Mouse (Mus musculus) C2C12 (cell line): ENCODE measurements around the gene Macrod1. TPM values are rescaled to one million over a fixed set of nuclear protein-coding genes. Genes with fewer than 3 reads are reported as not detected.

Experiments used
- H3K27me3 ChIP-seq: one replicate; pipeline ENCODE4 v1.6.1; 2011; ENCODE audit not compliant: control insufficient read depth, insufficient read depth, insufficient read length
- H3K36me3 ChIP-seq: one replicate; pipeline ENCODE4 v1.6.1; 2011; ENCODE audit not compliant: control insufficient read depth, insufficient read depth
- H3K4me3 ChIP-seq: one replicate; pipeline ENCODE4 v1.5.1; 2011; ENCODE audit warnings: mild to moderate bottlenecking, control low read depth; ENCODE audit not compliant: poor library complexity, insufficient read depth, severe bottlenecking
- H3K79me2 ChIP-seq: one replicate; pipeline ENCODE4 v1.6.1; 2011; ENCODE audit not compliant: control insufficient read depth, insufficient read depth
- H3K79me3 ChIP-seq: one replicate; pipeline ENCODE4 v1.6.1; 2011; ENCODE audit warnings: low read depth, control low read depth
- H3ac ChIP-seq: one replicate; pipeline ENCODE3; 2011; ENCODE audit warnings: low read depth; ENCODE audit not compliant: control insufficient read depth, insufficient read length
- CEBPB ChIP-seq: IDR thresholded peaks from one replicate; pipeline ENCODE4 v1.6.1; 2011; ENCODE audit warnings: low read depth, mild to moderate bottlenecking, control low read depth, moderate library complexity
- CTCF ChIP-seq: IDR thresholded peaks from one replicate; pipeline ENCODE4 v1.5.1; 2011; ENCODE audit not compliant: control insufficient read depth, insufficient read depth, insufficient read length
- FOSL1 ChIP-seq: IDR thresholded peaks from one replicate; pipeline ENCODE4 v1.8.0; 2011; ENCODE audit warnings: mild to moderate bottlenecking, low read length; ENCODE audit not compliant: poor library complexity, insufficient read depth, severe bottlenecking
- MAX ChIP-seq: IDR thresholded peaks from one replicate; pipeline ENCODE4 v1.6.1; 2011; ENCODE audit warnings: mild to moderate bottlenecking, control low read depth
- MYOD1 ChIP-seq: IDR thresholded peaks from one replicate; pipeline ENCODE4 v1.6.1; 2011; ENCODE audit warnings: low read depth; ENCODE audit not compliant: control insufficient read depth, insufficient read length
- MYOG ChIP-seq: IDR thresholded peaks from one replicate; pipeline ENCODE4 v1.6.1; 2011; ENCODE audit not compliant: control insufficient read depth, insufficient read length; ENCODE audit errors: extremely low read depth
- USF1 ChIP-seq: IDR thresholded peaks from one replicate; pipeline ENCODE4 v1.6.1; 2011; ENCODE audit warnings: low read depth, mild to moderate bottlenecking, control low read depth, moderate library complexity
- polyA plus RNA-seq: library from polyadenylated mRNA; unstranded; fragments of >200 nt; fragmentation: generic; extraction: Trizol; gene quantifications from one replicate; pipeline ENCODE4 v1.2.1, GENCODE M21; 2012; ENCODE audit warnings: missing spikeins

Gene Macrod1
- polyA plus RNA-seq, 1 experiment, result 8.3 TPM

- Histone ChIP-seq H3K36me3 (no peaks in the 10 kb centered on the region), H3K27me3 (no peaks in the 10 kb centered on the region), H3K79me2 (no peaks in the 10 kb centered on the region), H3K4me3 (no peak overlapping the region), H3K79me3 (no peaks in the 10 kb centered on the region), H3ac (no peak overlapping the region)
- no peak for TF ChIP-seq CEBPB
- no peak for TF ChIP-seq FOSL1
- no peak for TF ChIP-seq MYOD1
- no peak for TF ChIP-seq MAX
- no peak for TF ChIP-seq CTCF
- TF ChIP-seq MYOG, result no peak
- TF ChIP-seq USF1, result no peak
Measured at GRCm38 (mm10) chr19:7091448-7092050, 34.9 kb downstream of the Macrod1 start.

- TF ChIP-seq MYOG, result no peak
- no peak for TF ChIP-seq CTCF
- no peak for TF ChIP-seq USF1
- no peak for TF ChIP-seq MYOD1
- no peak for TF ChIP-seq CEBPB
- no peak for TF ChIP-seq MAX
- TF ChIP-seq FOSL1, result no peak
- H3K79me3 ChIP-seq, result no peaks in the 10 kb centered on the region
- no peaks in the 10 kb centered on the region for H3K36me3 ChIP-seq
- H3K79me2 ChIP-seq, result no peaks in the 10 kb centered on the region
- H3ac ChIP-seq, result no peak overlapping the region
- no peak overlapping the region for H3K4me3 ChIP-seq
- peaks cover 4% of the 10 kb centered on the region for H3K27me3 ChIP-seq
Measured at GRCm38 (mm10) chr19:7092756-7093155, 36.1 kb downstream of the Macrod1 start.

GRCm38 (mm10) chr19:7099620-7100155, 43.1 kb downstream of the Macrod1 start:
- H3ac ChIP-seq, result no peak overlapping the region
- H3K79me2 ChIP-seq, result no peaks in the 10 kb centered on the region
- H3K27me3 ChIP-seq, result peaks cover 4% of the 10 kb centered on the region
- H3K36me3 ChIP-seq, result no peaks in the 10 kb centered on the region
- TF ChIP-seq FOSL1, result no peak
- TF ChIP-seq USF1, result no peak
- no peak for TF ChIP-seq CTCF
- no peak for TF ChIP-seq MYOG
- TF ChIP-seq MAX, result no peak
- no peak for TF ChIP-seq CEBPB
- TF ChIP-seq MYOD1, result no peak
- H3K4me3 ChIP-seq, result no peak overlapping the region
- no peaks in the 10 kb centered on the region for H3K79me3 ChIP-seq

- H3K79me2 ChIP-seq, result no peaks in the 10 kb centered on the region
- no peak for TF ChIP-seq USF1
- no peak for TF ChIP-seq MYOD1
- no peak for TF ChIP-seq CTCF
- TF ChIP-seq MYOG, result no peak
- no peak for TF ChIP-seq MAX
- no peak for TF ChIP-seq FOSL1
- no peak for TF ChIP-seq CEBPB
- H3K27me3 ChIP-seq, result peaks cover under 1% of the 10 kb centered on the region
- no peak overlapping the region for H3K4me3 ChIP-seq
- H3K36me3 ChIP-seq, result no peaks in the 10 kb centered on the region
- no peaks in the 10 kb centered on the region for H3K79me3 ChIP-seq
- H3ac ChIP-seq, result no peak overlapping the region
Measured at GRCm38 (mm10) chr19:7102039-7102438, 45.4 kb downstream of the Macrod1 start.

- H3K27me3 ChIP-seq, result no peaks in the 10 kb centered on the region
- H3K36me3 ChIP-seq, result no peaks in the 10 kb centered on the region
- no peak overlapping the region for H3ac ChIP-seq
- TF ChIP-seq MYOD1, result no peak
- TF ChIP-seq MAX, result no peak
- TF ChIP-seq FOSL1, result no peak
- TF ChIP-seq CTCF, result no peak
- no peak for TF ChIP-seq USF1
- no peak for TF ChIP-seq MYOG
- TF ChIP-seq CEBPB, result no peak
- no peaks in the 10 kb centered on the region for H3K79me3 ChIP-seq
- H3K79me2 ChIP-seq, result no peaks in the 10 kb centered on the region
- no peak overlapping the region for H3K4me3 ChIP-seq
Measured at GRCm38 (mm10) chr19:7103349-7103992, 46.9 kb downstream of the Macrod1 start.
